Mouse (Mus musculus): ENCODE data around the gene Acaa1b. TPM values are rescaled to one million over a fixed set of nuclear protein-coding genes. Genes with fewer than 3 reads are reported as not detected.

Gene Acaa1b
- polyA plus RNA-seq, 1 experiment from 2014 or later, result 1.9 TPM

GRCm38 (mm10) chr9:119102783-119103113, 54.1 kb downstream of the Acaa1b start:
- Histone ChIP-seq H3K36me3 (no peaks in the 10 kb centered on the region), H3K9me3 (no peaks in the 10 kb centered on the region), H3K4me1 (0 out of 2 replicates have a peak, but pooled peaks cover 4% of the 10 kb centered on the region), H3K27ac (replicated peaks) (no peak overlapping the region), H3K27me3 (peaks cover 14% of the 10 kb centered on the region; the same call in 1 of the 2 replicates), H3K4me3 (peak overlapping the region; percentile 60), H3K4me2 (replicated peaks) (peak overlapping the region; percentile 86), H3K9ac (replicated peaks) (peak overlapping the region; percentile 51)
- no peak for ATAC-seq (ENCODE audit: low FRiP score, low read depth)
- 4% methylated on average over 19 of the region's 19 CpGs for WGBS

DNA sequence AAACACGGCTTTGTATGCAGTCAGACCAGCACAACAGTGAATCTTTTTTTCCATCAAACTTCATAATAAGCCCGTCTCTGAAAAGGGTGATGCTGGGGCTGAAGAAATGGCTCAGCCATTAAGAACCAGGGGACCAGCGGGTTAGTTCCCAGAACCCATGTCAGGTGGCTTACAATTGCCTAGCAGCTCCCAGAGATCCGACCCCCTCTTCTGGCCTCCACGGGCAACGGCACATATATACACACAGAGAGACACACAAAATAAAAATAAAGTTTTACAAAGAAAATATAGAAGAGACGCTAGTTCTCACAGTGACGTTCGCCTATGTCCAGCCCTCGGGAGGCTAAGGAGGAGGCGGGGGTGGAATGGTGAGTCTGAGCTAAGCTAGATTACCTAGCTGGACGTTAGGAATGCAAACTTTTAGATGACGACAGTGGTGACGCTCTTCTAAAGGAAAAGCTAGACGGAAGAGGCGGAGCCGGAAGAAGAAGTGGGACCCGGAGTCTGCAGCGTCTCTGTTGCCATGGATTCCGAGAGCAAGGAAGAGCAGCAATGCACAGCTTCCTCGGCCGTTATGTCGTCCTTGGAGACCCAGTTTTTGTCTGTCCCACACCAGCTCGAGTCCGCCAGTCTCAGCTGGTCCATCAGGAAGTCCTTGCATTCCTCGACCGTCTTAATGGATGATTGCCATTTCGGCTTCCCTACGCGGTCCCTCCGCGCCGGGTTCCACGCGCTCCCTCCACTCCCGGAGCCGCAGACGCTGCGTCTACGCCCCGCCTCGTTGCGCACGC, 54.7 kb downstream of the Acaa1b start, which contains the start of gene Dlec1:
Dlec1 (plus strand) TSS at position 487 of the 791 bp plus-strand sequence.
- Histone ChIP-seq H3K9ac (replicated peaks) (peak within 1 kb of the TSS; percentile 51), H3K27ac (replicated peaks) (no peak within 1 kb of the TSS), H3K9me3 (no peaks in the 10 kb centered on the region), H3K4me3 (peak within 1 kb of the TSS; percentile 60), H3K4me1 (0 out of 2 replicates have a peak, but pooled peaks cover 4% of the 10 kb centered on the region), H3K4me2 (replicated peaks) (peak within 1 kb of the TSS; percentile 86), H3K27me3 (peaks cover 14% of the 10 kb centered on the region; the same call in 1 of the 2 replicates), H3K36me3 (no peaks in the 10 kb centered on the region)
- ATAC-seq (ENCODE audit: low FRiP score, low read depth), result peak; percentile 90
- WGBS, result 3% methylated on average over 44 of the region's 44 CpGs

DNA sequence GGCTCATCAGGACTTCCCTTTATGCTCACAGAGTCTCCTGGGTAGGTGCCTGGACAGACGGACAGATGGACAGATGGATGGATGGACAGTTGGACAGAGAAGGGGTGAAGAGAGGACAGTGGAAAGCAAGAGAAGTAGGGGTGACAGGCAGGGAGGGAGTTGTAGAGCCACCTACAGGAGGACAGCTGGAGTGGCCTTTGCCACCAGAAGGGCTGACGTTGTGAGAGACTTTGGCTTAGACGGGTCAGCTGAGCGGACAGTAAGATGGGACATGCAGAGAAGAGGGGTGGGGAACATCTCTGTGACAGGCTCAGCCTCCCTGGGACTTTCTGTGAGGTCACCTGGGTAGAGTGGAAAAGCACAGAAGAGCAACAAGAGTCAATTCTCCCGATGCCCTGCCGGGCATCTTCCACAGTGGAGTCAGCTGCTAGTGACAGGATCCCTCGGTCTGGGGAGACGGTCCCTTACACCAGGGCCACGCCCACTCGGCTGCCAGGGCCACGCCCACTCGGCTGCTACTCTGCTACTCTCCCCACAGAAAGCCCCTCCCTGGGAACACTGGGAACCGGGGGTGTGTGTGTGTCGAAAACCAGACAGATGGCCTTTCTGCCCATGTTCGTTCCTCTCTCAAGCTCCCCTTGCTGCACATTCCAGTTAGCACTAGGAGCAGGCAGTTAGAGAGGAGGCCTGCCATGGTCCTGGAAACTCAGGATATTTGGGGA, 56.6 kb downstream of the Acaa1b start:
- Histone ChIP-seq H3K4me1 (0 out of 2 replicates have a peak, but pooled peaks cover 4% of the 10 kb centered on the region), H3K4me3 (no peak overlapping the region), H3K27me3 (peaks cover 16% of the 10 kb centered on the region), H3K27ac (replicated peaks) (no peak overlapping the region), H3K9me3 (no peaks in the 10 kb centered on the region), H3K36me3 (no peaks in the 10 kb centered on the region), H3K9ac (replicated peaks) (no peak overlapping the region), H3K4me2 (replicated peaks) (no peak overlapping the region)
- 20% methylated on average over 15 of the region's 15 CpGs for WGBS
- no peak for ATAC-seq (ENCODE audit: low FRiP score, low read depth)

Other genes with a start within 250 kb of the Acaa1b start
- gene Ctdspl, start 230.6 kb downstream of the Acaa1b start, polyA plus RNA-seq (2016; fragmentation: Nextera tagmentation; extraction: Ambion mirVana), result 5.2 and 6.3 TPM in 2 replicates
- 6.3 and 9.1 TPM in 2 replicates for gene Vill, start 104.3 kb downstream of the Acaa1b start, polyA plus RNA-seq (2016; fragmentation: Nextera tagmentation; extraction: Ambion mirVana)
- 22.4 and 31.9 TPM in 2 replicates for gene Plcd1, start 63.6 kb downstream of the Acaa1b start, polyA plus RNA-seq (2016; fragmentation: Nextera tagmentation; extraction: Ambion mirVana)
- 0.56 and 1.1 TPM in 2 replicates for gene Dlec1, start 54.6 kb downstream of the Acaa1b start, polyA plus RNA-seq (2016; fragmentation: Nextera tagmentation; extraction: Ambion mirVana)
- gene Gm47289, start 2.1 kb upstream of the Acaa1b start, polyA plus RNA-seq (2016; fragmentation: Nextera tagmentation; extraction: Ambion mirVana), result not detected in 2 replicates
- gene Slc22a13, start 52.0 kb upstream of the Acaa1b start, polyA plus RNA-seq (2016; fragmentation: Nextera tagmentation; extraction: Ambion mirVana), result not detected in 2 replicates
- 20.9 and 24.1 TPM in 2 replicates for gene Oxsr1, start 165.3 kb upstream of the Acaa1b start, polyA plus RNA-seq (2016; fragmentation: Nextera tagmentation; extraction: Ambion mirVana)
- 79.1 and 82.2 TPM in 2 replicates for gene Acaa1a, start 182.6 kb upstream of the Acaa1b start, polyA plus RNA-seq (2016; fragmentation: Nextera tagmentation; extraction: Ambion mirVana)
- gene Myd88, start 184.3 kb upstream of the Acaa1b start, polyA plus RNA-seq (2016; fragmentation: Nextera tagmentation; extraction: Ambion mirVana), result 5.7 and 6.2 TPM in 2 replicates
- gene Xylb, start 200.3 kb upstream of the Acaa1b start, polyA plus RNA-seq (2016; fragmentation: Nextera tagmentation; extraction: Ambion mirVana), result 5.0 and 5.7 TPM in 2 replicates
- not detected in 2 replicates for gene Slc22a14, start 208.5 kb upstream of the Acaa1b start, polyA plus RNA-seq (2016; fragmentation: Nextera tagmentation; extraction: Ambion mirVana)
- 109 and 116 TPM in 2 replicates for gene Acvr2b, start 245.0 kb upstream of the Acaa1b start, polyA plus RNA-seq (2016; fragmentation: Nextera tagmentation; extraction: Ambion mirVana)